8 mouse cellular contexts compared by ENCODE assay signal in genomic region chr8:121104049-121104818, GRCm38 (mm10). TPM values are rescaled to one million over a fixed set of nuclear protein-coding genes. Genes with fewer than 3 reads are reported as not detected.
DNase-seq lines count a peak whose midpoint lies in the region; ATAC-seq and TF ChIP-seq lines count a peak whose summit lies in the region.

No protein-coding gene starts in this region.

- H3K4me2 ChIP-seq in neural tube, embryonic 15.5 days = no peak overlapping the region
- H3K4me2 ChIP-seq in stomach, postnatal 0 days (replicated peaks; ENCODE audit: low read depth) = no peak overlapping the region

- WGBS in neural tube, embryonic 15.5 days = 53% methylated on average over 17 of the region's 17 CpGs
- whole genome bisulfite sequencing in stomach, postnatal 0 days = 50% methylated on average over 17 of the region's 17 CpGs

- H3K27me3 ChIP-seq in neural tube, embryonic 15.5 days (replicated peaks) = no peaks in the 10 kb centered on the region
- no peaks in the 10 kb centered on the region for H3K27me3 ChIP-seq in stomach, postnatal 0 days (ENCODE audit: control insufficient read depth, insufficient read depth, low read length)

- no peak overlapping the region for H3K9ac ChIP-seq in neural tube, embryonic 15.5 days (replicated peaks)
- no peak overlapping the region for H3K9ac ChIP-seq in stomach, postnatal 0 days (ENCODE audit: low read length)

- no peaks in the 10 kb centered on the region for H3K9me3 ChIP-seq in neural tube, embryonic 15.5 days (replicated peaks)
- no peaks in the 10 kb centered on the region for H3K9me3 ChIP-seq in stomach, postnatal 0 days (ENCODE audit: control insufficient read depth, low read length)

- intact Hi-C loops in left cerebral cortex, adult 2 months (cut with DNase I) = no loop called here

- H3K4me1 ChIP-seq in neural tube, embryonic 15.5 days = peaks cover 20% of the 10 kb centered on the region
- H3K4me1 ChIP-seq in stomach, postnatal 0 days (replicated peaks; ENCODE audit: control insufficient read depth, insufficient read depth) = no peaks in the 10 kb centered on the region

- peak; percentile 89 for DNase-seq in neural tube, embryonic 10.5 days (ENCODE audit: extremely low spot score, low spot score)
- DNase-seq in cerebellum, adult 9-10 months = peak; percentile 72
- DNase-seq in frontal cortex, postnatal 25 days (ENCODE audit: low spot score in 2 of 2) = peak; percentile 57 to 68
- DNase-seq in induced T-regulatory cell, adult 2 months (ENCODE audit: low read depth) = peak; percentile 86
- peak; percentile 60 to 77 for DNase-seq in left cerebral cortex, adult 2 months (ENCODE audit: extremely low spot score in 1 of 2, low spot score in 2 of 2)
- DNase-seq in monocyte, adult 2 months (ENCODE audit: low read depth in 1 of 2, low spot score in 2 of 2) = peak; percentile 44 to 60
- peak; percentile 81 for DNase-seq in stomach, postnatal 0 days (ENCODE audit: low spot score)

- no peak overlapping the region for H3K27ac ChIP-seq in neural tube, embryonic 15.5 days (replicated peaks)
- no peak overlapping the region for H3K27ac ChIP-seq in left cerebral cortex, adult 2 months
- no peak overlapping the region for H3K27ac ChIP-seq in stomach, postnatal 0 days (replicated peaks)

- no peak for TF ChIP-seq EP300 in stomach, postnatal 0 days (optimal IDR thresholded peaks at IDR 0.05)

- peak; percentile 98 for TF ChIP-seq CTCF in left cerebral cortex, adult 2 months (IDR thresholded peaks at IDR 0.05)
- peak; percentile 96 for TF ChIP-seq CTCF in stomach, postnatal 0 days (IDR thresholded peaks at IDR 0.05; ENCODE audit: low read depth)

- no peak overlapping the region for H3K4me3 ChIP-seq in neural tube, embryonic 15.5 days (replicated peaks)
- no peak overlapping the region for H3K4me3 ChIP-seq in left cerebral cortex, adult 2 months
- H3K4me3 ChIP-seq in stomach, postnatal 0 days (ENCODE audit: low read depth, low read length) = no peak overlapping the region

- peaks cover 49% of the 10 kb centered on the region for H3K36me3 ChIP-seq in neural tube, embryonic 15.5 days
- peaks cover 19% of the 10 kb centered on the region; the same call in 1 of the 2 replicates for H3K36me3 ChIP-seq in stomach, postnatal 0 days (ENCODE audit: control insufficient read depth, insufficient read depth, low read length)

- ATAC-seq in neural tube, embryonic 15.5 days (ENCODE audit: low FRiP score) = no peak; the same call in 1 of the 2 replicates
- ATAC-seq in stomach, postnatal 0 days (ENCODE audit: low FRiP score, low TSS enrichment) = peak; percentile 30

RNA-seq across cellular contexts. Expression of gene Mthfsd, which starts 4.0 kb away (rescaled TPM):
- 50.6 and 52.5 TPM in 2 replicates for polyA plus RNA-seq in neural tube, embryonic 15.5 days (2015; fragmentation: Nextera tagmentation; extraction: Ambion mirVana)
- 10 to 100 TPM; 40.0 to 46.5 TPM for total RNA-seq in left cerebral cortex, adult 2 months (2021)
- polyA plus RNA-seq in stomach, postnatal 0 days (2015; fragmentation: Nextera tagmentation; extraction: Ambion mirVana) = 33.0 and 38.1 TPM in 2 replicates

RNA-seq across cellular contexts. Expression of gene Foxc2, which starts 11.7 kb away (rescaled TPM):
- polyA plus RNA-seq in neural tube, embryonic 15.5 days (2015; fragmentation: Nextera tagmentation; extraction: Ambion mirVana) = 3.4 TPM in 2 replicates
- total RNA-seq in left cerebral cortex, adult 2 months (2021) = 1 to 10 TPM; 1.5 to 2.3 TPM
- 0.40 and 0.41 TPM in 2 replicates for polyA plus RNA-seq in stomach, postnatal 0 days (2015; fragmentation: Nextera tagmentation; extraction: Ambion mirVana)

RNA-seq across cellular contexts. Expression of gene Foxf1, which starts 20.0 kb away (rescaled TPM):
- polyA plus RNA-seq in neural tube, embryonic 15.5 days (2015; fragmentation: Nextera tagmentation; extraction: Ambion mirVana) = 1.6 and 15.7 TPM in 2 replicates
- under 1 TPM; 0.79 to 0.91 TPM for total RNA-seq in left cerebral cortex, adult 2 months (2021)
- 59.3 and 64.0 TPM in 2 replicates for polyA plus RNA-seq in stomach, postnatal 0 days (2015; fragmentation: Nextera tagmentation; extraction: Ambion mirVana)

RNA-seq across cellular contexts. Expression of gene Foxl1, which starts 23.5 kb away (rescaled TPM):
- polyA plus RNA-seq in neural tube, embryonic 15.5 days (2015; fragmentation: Nextera tagmentation; extraction: Ambion mirVana) = 0.15 and 0.51 TPM in 2 replicates
- under 1 TPM in 1 of 2 experiments, not detected in 1; 0.21 TPM for total RNA-seq in left cerebral cortex, adult 2 months (2021)
- polyA plus RNA-seq in stomach, postnatal 0 days (2015; fragmentation: Nextera tagmentation; extraction: Ambion mirVana) = 2.8 and 2.9 TPM in 2 replicates
